Mouse (Mus musculus): ENCODE data around the gene Ubxn10.

GRCm38 (mm10) chr4:138703591-138703990, 33.4 kb downstream of the Ubxn10 start:
- TF ChIP-seq CTCF (IDR thresholded peaks at IDR 0.05; ENCODE audit: low read depth, low read length) (no peak), POLR2A (IDR thresholded peaks at IDR 0.05; ENCODE audit: borderline replicate concordance, low read depth, low read length) (no peak)
